Mouse (Mus musculus): ENCODE data around the gene Nek10.

- TF ChIP-seq HCFC1 (IDR thresholded peaks at IDR 0.05; ENCODE audit: borderline replicate concordance, insufficient read depth, low read length) (no peak), ZNF384 (IDR thresholded peaks at IDR 0.05; ENCODE audit: low read depth, low read length) (no peak), CHD2 (IDR thresholded peaks at IDR 0.05; ENCODE audit: low read depth, low read length) (no peak), MAFK (IDR thresholded peaks at IDR 0.05; ENCODE audit: insufficient read depth, low read depth, low read length) (no peak), ZC3H11A (IDR thresholded peaks at IDR 0.05; ENCODE audit: borderline replicate concordance, low read depth, low read length) (no peak)
Observed at GRCm38 (mm10) chr14:15014799-15015198, 211.6 kb downstream of the Nek10 start.
